Mouse (Mus musculus): ENCODE measurements around the gene Gba.
"Not testable (repeated sequence)": the region's sequence is repeated elsewhere in the genome, so short reads cannot be mapped to it uniquely, and the experiment has no call there.

DNA sequence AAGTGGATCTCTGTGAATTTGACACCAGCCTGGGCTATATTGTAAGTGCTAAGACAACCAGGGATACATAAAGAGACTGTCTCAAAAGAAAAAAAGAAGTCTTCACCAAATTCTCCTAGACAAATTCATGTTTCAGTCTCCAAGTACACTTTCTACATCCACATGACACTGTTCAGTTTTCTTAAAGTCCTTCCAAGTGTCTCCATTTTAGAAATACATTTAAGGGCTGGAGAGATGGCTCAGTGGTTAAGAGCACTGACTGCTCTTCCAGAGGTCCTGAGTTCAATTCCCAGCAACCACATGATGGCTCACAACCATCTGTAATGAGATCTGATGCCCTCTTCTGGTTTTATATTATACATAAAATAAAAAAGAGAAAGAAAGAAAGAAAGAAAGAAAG is 41.5 kb upstream of the Gba start:
- not testable (repeated sequence) for TF ChIP-seq CTCF, EP300 (IDR thresholded peaks at IDR 0.05; ENCODE audit: low read depth)

Measured in heart, postnatal 0 days (tissue).